Mouse (Mus musculus) intestine, postnatal 0 days (tissue): Measurements from ENCODE around the gene Arhgap6. TPM values are rescaled to one million over a fixed set of nuclear protein-coding genes. Genes with fewer than 3 reads are reported as not detected.

Experiments
- ATAC-seq: fragments of 200-750 bp; cut with Nextera tagmentation; 2 replicates; pipeline ENCODE4 v1.8.0; 2017; ENCODE audit warnings: mild to moderate bottlenecking, moderate TSS enrichment, moderate library complexity
- H3K27ac ChIP-seq: fragments of 300-500 bp; sonication (generic); 2 replicates; pipeline ENCODE4 v1.5.1; 2014; ENCODE audit warnings: mild to moderate bottlenecking, low read depth, low read length, moderate library complexity
- H3K27me3 ChIP-seq: fragments of 300-500 bp; sonication (generic); replicated peaks from 2 replicates; pipeline ENCODE4 v1.6.1; 2014; ENCODE audit warnings: low read length, mixed read lengths; ENCODE audit not compliant: control insufficient read depth, insufficient read depth
- H3K36me3 ChIP-seq: fragments of 300-500 bp; sonication (generic); 2 replicates; pipeline ENCODE4 v1.6.1; 2014; ENCODE audit warnings: mild to moderate bottlenecking, moderate library complexity; ENCODE audit not compliant: control insufficient read depth, insufficient read depth
- H3K4me1 ChIP-seq: fragments of 300-500 bp; sonication (generic); replicated peaks from 2 replicates; pipeline ENCODE4 v1.6.1; 2014; ENCODE audit warnings: antibody characterized with exemption, low read length, mixed read lengths; ENCODE audit not compliant: control insufficient read depth, insufficient read depth
- H3K4me2 ChIP-seq: fragments of 300-500 bp; sonication (generic); replicated peaks from 2 replicates; pipeline ENCODE4 v1.6.1; 2014; ENCODE audit warnings: low read depth, mild to moderate bottlenecking, moderate library complexity
- H3K4me3 ChIP-seq: fragments of 300-500 bp; sonication (generic); 2 replicates; pipeline ENCODE4 v1.5.1; 2014; ENCODE audit warnings: low read depth, low read length
- H3K9ac ChIP-seq: fragments of 300-500 bp; sonication (generic); 2 replicates; pipeline ENCODE4 v1.6.1; 2014; ENCODE audit warnings: mild to moderate bottlenecking, low read depth, low read length
- H3K9me3 ChIP-seq: fragments of 300-500 bp; sonication (generic); 2 replicates; pipeline ENCODE4 v1.6.1; 2016; ENCODE audit warnings: mixed run types; ENCODE audit not compliant: control insufficient read depth
- CTCF ChIP-seq: sonication (generic); IDR thresholded peaks from 2 replicates; pipeline ENCODE4 v1.5.1; 2016; ENCODE audit warnings: low read depth, mild to moderate bottlenecking, control low read depth, antibody characterized with exemption, moderate library complexity
- WGBS: fragments of 180-500 bp; shearing (Covaris S2); extraction: QIAGEN DNeasy Blood & Tissue Kit; methylation state at CpG from one replicate; pipeline ENCODE4 v1.1.7; 2014; 5-methylcytosine and 5-hydroxymethylcytosine counted together
- polyA plus RNA-seq: library from polyadenylated mRNA; unstranded; fragments of >200 nt; fragmentation: Nextera tagmentation; extraction: Ambion mirVana; gene quantifications from 2 replicates; pipeline ENCODE4 v1.2.1, GENCODE M21; 2015

The Arhgap6 gene
- 5.2 and 5.9 TPM in 2 replicates for polyA plus RNA-seq

GRCm38 (mm10) chrX:168794974-168795858 lies at the start of gene Arhgap6:
Gene Arhgap6 (plus strand): TSS chrX:168795099.
- no peak within 1 kb of the TSS for H3K9ac ChIP-seq
- H3K36me3 ChIP-seq = no peaks in the 10 kb centered on the region
- H3K4me2 ChIP-seq = peak within 1 kb of the TSS; percentile 63
- H3K4me1 ChIP-seq = no peaks in the 10 kb centered on the region
- H3K4me3 ChIP-seq = peak within 1 kb of the TSS; percentile 36
- no peak for TF ChIP-seq CTCF
- no peaks in the 10 kb centered on the region for H3K9me3 ChIP-seq
- no peak within 1 kb of the TSS for H3K27ac ChIP-seq
- no peak for ATAC-seq
- H3K27me3 ChIP-seq = peaks cover 20% of the 10 kb centered on the region; the same call in 1 of the 2 replicates
- WGBS = 22% methylated on average over 44 of the region's 48 CpGs

GRCm38 (mm10) chrX:168747011-168747410 lies 47.9 kb upstream of the Arhgap6 start:
- no peaks in the 10 kb centered on the region for H3K36me3 ChIP-seq
- TF ChIP-seq CTCF = no peak
- H3K27ac ChIP-seq = no peak overlapping the region
- H3K9me3 ChIP-seq = no peaks in the 10 kb centered on the region
- no peak overlapping the region for H3K9ac ChIP-seq
- H3K4me2 ChIP-seq = no peak overlapping the region
- 48% methylated on average over 2 of the region's 2 CpGs for WGBS
- H3K4me3 ChIP-seq = no peak overlapping the region
- no peaks in the 10 kb centered on the region for H3K27me3 ChIP-seq
- H3K4me1 ChIP-seq = no peaks in the 10 kb centered on the region
- no peak for ATAC-seq

GRCm38 (mm10) chrX:168795859-168796848 lies 1.3 kb downstream of the Arhgap6 start:
- H3K36me3 ChIP-seq = no peaks in the 10 kb centered on the region
- H3K27ac ChIP-seq = no peak overlapping the region
- WGBS = 16% methylated on average over 54 of the region's 55 CpGs
- no peaks in the 10 kb centered on the region for H3K9me3 ChIP-seq
- peaks cover 20% of the 10 kb centered on the region; the same call in 1 of the 2 replicates for H3K27me3 ChIP-seq
- peak overlapping the region; percentile 36 for H3K4me3 ChIP-seq
- ATAC-seq = no peak
- TF ChIP-seq CTCF = no peak
- peak overlapping the region; percentile 63 for H3K4me2 ChIP-seq
- H3K9ac ChIP-seq = no peak overlapping the region
- H3K4me1 ChIP-seq = no peaks in the 10 kb centered on the region

- no peaks in the 10 kb centered on the region for H3K36me3 ChIP-seq
- no peak overlapping the region for H3K9ac ChIP-seq
- H3K4me1 ChIP-seq = no peaks in the 10 kb centered on the region
- 88% methylated on average over 2 of the region's 2 CpGs for WGBS
- no peaks in the 10 kb centered on the region for H3K9me3 ChIP-seq
- no peak for TF ChIP-seq CTCF
- H3K4me2 ChIP-seq = no peak overlapping the region
- no peak overlapping the region for H3K27ac ChIP-seq
- H3K27me3 ChIP-seq = no peaks in the 10 kb centered on the region
- ATAC-seq = no peak
- H3K4me3 ChIP-seq = no peak overlapping the region
These were observed 9.8 kb downstream of the Arhgap6 start for GRCm38 (mm10) chrX:168804677-168805076.

- H3K9me3 ChIP-seq = no peaks in the 10 kb centered on the region
- no peaks in the 10 kb centered on the region for H3K4me1 ChIP-seq
- no peak overlapping the region for H3K27ac ChIP-seq
- no peaks in the 10 kb centered on the region for H3K36me3 ChIP-seq
- no peak for ATAC-seq
- TF ChIP-seq CTCF = no peak
- no peak overlapping the region for H3K9ac ChIP-seq
- 67% methylated on average over 3 of the region's 3 CpGs for WGBS
- H3K27me3 ChIP-seq = no peaks in the 10 kb centered on the region
- H3K4me2 ChIP-seq = no peak overlapping the region
- H3K4me3 ChIP-seq = no peak overlapping the region
These were observed 15.8 kb downstream of the Arhgap6 start for GRCm38 (mm10) chrX:168810513-168811265.
